Mouse (Mus musculus): ENCODE data around the gene Dixdc1. TPM values are rescaled to one million over a fixed set of nuclear protein-coding genes. Genes with fewer than 3 reads are reported as not detected.

The Dixdc1 gene
- polyA plus RNA-seq, 1 experiment from 2014 or later = 2.3 TPM

DNA sequence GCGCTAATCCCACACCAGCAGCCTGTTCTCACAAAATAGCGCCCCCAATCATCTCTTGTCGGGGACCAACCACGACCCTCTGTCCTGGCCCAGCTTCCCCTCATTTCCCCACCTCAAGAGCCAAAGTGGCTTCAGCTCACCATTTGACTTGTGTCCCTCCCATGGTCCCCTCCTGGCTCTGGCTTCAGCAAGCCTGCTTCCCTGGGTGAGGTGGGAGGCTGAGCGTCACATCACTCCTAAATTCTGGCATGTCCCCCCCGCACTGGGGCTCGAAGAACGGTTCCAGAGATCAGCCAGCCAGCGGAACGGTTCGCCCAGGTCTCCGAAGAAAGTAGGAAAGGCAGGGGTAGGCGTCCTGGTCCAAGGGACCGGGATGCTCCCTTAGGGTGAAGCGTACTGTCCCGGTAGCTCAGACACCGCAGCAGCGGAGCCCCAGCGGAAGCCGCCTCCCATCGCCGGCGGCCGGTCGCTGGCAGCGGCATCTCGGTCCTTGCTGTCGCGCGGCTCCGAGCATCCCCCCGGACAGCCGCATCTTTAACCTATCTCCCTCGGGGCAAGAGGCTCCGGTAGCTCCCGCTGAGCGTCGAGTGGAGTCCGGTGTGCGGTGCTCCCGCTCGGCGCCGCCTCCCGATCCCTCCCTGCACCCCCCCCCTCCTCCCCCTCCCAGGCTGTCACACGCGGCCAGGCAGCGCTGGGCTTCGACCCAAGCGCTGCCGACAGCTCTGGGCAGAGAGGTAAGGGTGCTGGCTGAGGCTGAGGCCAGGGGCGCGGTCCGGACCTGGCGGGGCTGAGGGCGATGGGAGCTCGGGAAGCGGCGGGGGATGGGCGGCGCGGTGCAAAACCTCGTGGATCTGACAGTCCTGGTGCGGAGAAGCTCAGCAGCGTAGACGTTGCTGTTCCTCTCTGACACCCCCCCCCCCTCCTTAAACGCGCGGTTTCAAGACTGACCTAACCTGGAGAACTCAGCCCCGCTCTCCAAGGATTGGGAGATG, 40.6 kb downstream of the Dixdc1 start:
- no peaks in the 10 kb centered on the region for H3K9me3 ChIP-seq (ENCODE audit: control insufficient read depth, low read length)
- peaks cover 41% of the 10 kb centered on the region for H3K27me3 ChIP-seq (replicated peaks; ENCODE audit: control insufficient read depth, insufficient read depth, low read length)
- H3K27ac ChIP-seq (ENCODE audit: low read depth, low read length) = no peak overlapping the region
- H3K4me3 ChIP-seq (ENCODE audit: low read depth, low read length) = peak overlapping the region; percentile 58
- H3K4me1 ChIP-seq (replicated peaks; ENCODE audit: control insufficient read depth, insufficient read depth, low read length) = peaks cover 19% of the 10 kb centered on the region
- H3K4me2 ChIP-seq = peak overlapping the region; percentile 97
- H3K36me3 ChIP-seq (ENCODE audit: control insufficient read depth, insufficient read depth, low read length) = no peaks in the 10 kb centered on the region; the same call in 1 of the 2 replicates
- ATAC-seq (replicated peaks; ENCODE audit: low FRiP score) (no peak), DNase-seq (ENCODE audit: low spot score) (peak; percentile 62)
- WGBS = under 1% methylated on average over 68 of the region's 70 CpGs
- peak overlapping the region; percentile 37 for H3K9ac ChIP-seq (ENCODE audit: low read depth, low read length)

DNA sequence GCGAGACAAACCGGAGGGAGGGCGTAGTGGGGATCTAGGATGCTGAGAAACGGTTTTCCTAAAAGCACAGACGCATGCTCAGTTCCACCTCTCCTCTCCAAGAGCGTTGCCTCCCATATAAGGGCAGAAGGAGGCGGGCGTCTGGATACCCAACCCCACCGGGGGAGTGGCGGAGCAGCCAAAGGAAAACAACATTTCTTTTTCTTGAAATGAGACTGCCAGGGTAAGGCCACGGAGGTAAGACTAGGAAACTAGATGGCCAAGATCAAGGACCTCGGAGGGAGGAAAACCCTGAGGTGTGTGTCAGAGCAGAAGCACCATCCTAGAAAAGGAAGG, 41.6 kb downstream of the Dixdc1 start:
- Histone ChIP-seq H3K9ac (ENCODE audit: low read depth, low read length) (no peak overlapping the region), H3K27ac (ENCODE audit: low read depth, low read length) (no peak overlapping the region), H3K4me1 (replicated peaks; ENCODE audit: control insufficient read depth, insufficient read depth, low read length) (peaks cover 19% of the 10 kb centered on the region), H3K36me3 (ENCODE audit: control insufficient read depth, insufficient read depth, low read length) (no peaks in the 10 kb centered on the region; the same call in 1 of the 2 replicates), H3K9me3 (ENCODE audit: control insufficient read depth, low read length) (no peaks in the 10 kb centered on the region), H3K27me3 (replicated peaks; ENCODE audit: control insufficient read depth, insufficient read depth, low read length) (peaks cover 41% of the 10 kb centered on the region), H3K4me3 (ENCODE audit: low read depth, low read length) (peak overlapping the region; percentile 21; the same call in 1 of the 2 replicates), H3K4me2 (peak overlapping the region; percentile 97)
- 5% methylated on average over 12 of the region's 12 CpGs for WGBS
- ATAC-seq (replicated peaks; ENCODE audit: low FRiP score) (no peak), DNase-seq (ENCODE audit: low spot score) (peak; percentile 38)

DNA sequence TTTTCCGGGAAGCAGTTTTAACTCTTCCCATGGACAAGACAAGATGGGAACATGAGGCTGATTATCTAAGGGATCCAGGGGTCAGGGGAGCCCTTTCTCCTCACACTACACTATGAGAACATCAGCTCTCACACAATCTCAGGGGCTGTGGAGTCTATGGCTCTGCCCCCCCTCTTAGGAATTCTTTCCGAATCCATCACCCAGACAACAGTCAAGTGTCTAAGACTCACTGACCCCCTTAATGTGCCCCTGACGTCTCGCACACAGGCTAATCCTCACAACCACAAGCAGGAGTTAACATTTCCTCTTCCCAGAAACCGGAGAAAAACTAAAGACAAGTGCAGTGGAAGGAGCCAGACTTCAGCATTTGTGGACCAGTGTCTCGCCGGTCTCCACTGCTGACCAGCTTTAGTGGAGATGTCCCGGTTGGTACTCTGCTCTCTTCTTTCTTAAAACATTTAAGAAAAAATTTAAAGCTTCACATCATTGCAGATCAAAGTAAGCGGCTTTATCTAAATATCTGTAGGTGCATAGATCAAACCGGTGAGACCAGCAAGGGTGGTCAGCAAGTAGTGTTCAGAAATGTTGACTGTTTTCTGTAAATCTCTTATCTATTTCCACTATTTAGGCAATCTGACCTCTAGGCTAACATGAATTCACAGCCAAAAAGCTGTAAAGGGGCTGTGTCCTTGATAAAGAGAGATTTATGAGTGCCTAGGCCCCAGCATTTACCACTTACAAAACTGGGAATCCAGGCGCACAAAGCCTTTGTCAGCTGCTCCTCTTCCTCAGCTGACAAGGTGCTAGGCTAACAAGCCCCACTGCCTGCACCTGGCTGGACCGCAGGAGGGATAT, 42.2 kb downstream of the Dixdc1 start:
- H3K27ac ChIP-seq (ENCODE audit: low read depth, low read length) = no peak overlapping the region
- peak overlapping the region; percentile 21; the same call in 1 of the 2 replicates for H3K4me3 ChIP-seq (ENCODE audit: low read depth, low read length)
- no peak overlapping the region for H3K9ac ChIP-seq (ENCODE audit: low read depth, low read length)
- H3K4me2 ChIP-seq = peak overlapping the region; percentile 97
- no peak for ATAC-seq (replicated peaks; ENCODE audit: low FRiP score)
- no peaks in the 10 kb centered on the region for H3K9me3 ChIP-seq (ENCODE audit: control insufficient read depth, low read length)
- H3K36me3 ChIP-seq (ENCODE audit: control insufficient read depth, insufficient read depth, low read length) = no peaks in the 10 kb centered on the region; the same call in 1 of the 2 replicates
- H3K27me3 ChIP-seq (replicated peaks; ENCODE audit: control insufficient read depth, insufficient read depth, low read length) = peaks cover 41% of the 10 kb centered on the region
- no peak for DNase-seq (ENCODE audit: low spot score)
- peaks cover 19% of the 10 kb centered on the region for H3K4me1 ChIP-seq (replicated peaks; ENCODE audit: control insufficient read depth, insufficient read depth, low read length)
- 60% methylated on average over 12 of the region's 12 CpGs for WGBS

DNA sequence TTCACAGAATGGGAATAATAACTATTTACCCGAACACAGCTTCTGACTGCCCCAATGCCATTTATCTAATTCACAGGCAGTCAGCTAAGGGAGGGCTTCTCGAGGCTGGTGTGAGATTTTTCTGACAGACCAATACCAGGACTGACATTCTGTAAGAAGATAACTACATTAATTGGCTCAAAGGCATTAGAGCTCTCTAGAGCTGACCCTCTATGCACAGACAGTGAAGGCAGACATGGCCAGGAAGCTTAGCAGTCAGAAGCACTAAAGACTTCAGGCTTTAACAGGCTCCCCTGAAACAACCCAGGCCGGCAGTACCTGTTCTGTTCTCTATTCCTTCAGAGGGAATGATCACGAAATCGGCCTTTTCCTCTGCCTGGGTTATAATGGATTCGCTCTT, 44.2 kb downstream of the Dixdc1 start:
- no peak for DNase-seq (ENCODE audit: low spot score)
- peaks cover 27% of the 10 kb centered on the region for H3K27me3 ChIP-seq (replicated peaks; ENCODE audit: control insufficient read depth, insufficient read depth, low read length)
- WGBS = 74% methylated on average over 6 of the region's 6 CpGs
- no peak overlapping the region for H3K4me3 ChIP-seq (ENCODE audit: low read depth, low read length)
- H3K9ac ChIP-seq (ENCODE audit: low read depth, low read length) = no peak overlapping the region
- peaks cover 14% of the 10 kb centered on the region for H3K4me1 ChIP-seq (replicated peaks; ENCODE audit: control insufficient read depth, insufficient read depth, low read length)
- no peak for ATAC-seq (replicated peaks; ENCODE audit: low FRiP score)
- H3K9me3 ChIP-seq (ENCODE audit: control insufficient read depth, low read length) = no peaks in the 10 kb centered on the region
- no peak overlapping the region for H3K27ac ChIP-seq (ENCODE audit: low read depth, low read length)
- H3K36me3 ChIP-seq (ENCODE audit: control insufficient read depth, insufficient read depth, low read length) = no peaks in the 10 kb centered on the region
- H3K4me2 ChIP-seq = no peak overlapping the region

DNA sequence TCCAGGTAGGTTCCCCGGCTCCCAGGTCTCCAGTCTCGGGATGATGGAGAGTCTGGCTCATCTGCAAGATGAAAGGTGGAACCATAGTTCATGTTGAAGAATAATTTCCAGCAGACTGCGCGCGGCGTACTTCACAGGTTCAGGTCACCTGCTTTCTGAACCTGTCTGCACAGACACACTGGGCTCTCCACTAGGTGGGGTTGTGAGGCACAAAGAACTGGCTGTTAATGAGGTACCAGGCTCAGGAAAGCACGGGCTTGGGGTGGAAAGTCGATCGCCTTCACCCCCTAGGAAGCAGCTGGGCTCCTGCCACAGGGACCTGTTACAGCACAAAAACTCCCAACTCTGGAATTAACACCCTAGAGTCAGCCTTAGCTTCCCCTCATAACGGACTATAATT, 45.7 kb downstream of the Dixdc1 start:
- WGBS = 17% methylated on average over 10 of the region's 10 CpGs
- DNase-seq (ENCODE audit: low spot score) (peak; percentile 54), ATAC-seq (replicated peaks; ENCODE audit: low FRiP score) (0 out of 2 replicates have a peak, but pooled peaks have one; percentile 34)
- H3K4me3 ChIP-seq (ENCODE audit: low read depth, low read length) = no peak overlapping the region
- H3K9me3 ChIP-seq (ENCODE audit: control insufficient read depth, low read length) = no peaks in the 10 kb centered on the region
- no peaks in the 10 kb centered on the region for H3K36me3 ChIP-seq (ENCODE audit: control insufficient read depth, insufficient read depth, low read length)
- peaks cover 12% of the 10 kb centered on the region for H3K27me3 ChIP-seq (replicated peaks; ENCODE audit: control insufficient read depth, insufficient read depth, low read length)
- H3K9ac ChIP-seq (ENCODE audit: low read depth, low read length) = no peak overlapping the region
- peaks cover 8% of the 10 kb centered on the region; the same call in 1 of the 2 replicates for H3K4me1 ChIP-seq (replicated peaks; ENCODE audit: control insufficient read depth, insufficient read depth, low read length)
- peak overlapping the region; percentile 41 for H3K4me2 ChIP-seq
- H3K27ac ChIP-seq (ENCODE audit: low read depth, low read length) = no peak overlapping the region

DNA sequence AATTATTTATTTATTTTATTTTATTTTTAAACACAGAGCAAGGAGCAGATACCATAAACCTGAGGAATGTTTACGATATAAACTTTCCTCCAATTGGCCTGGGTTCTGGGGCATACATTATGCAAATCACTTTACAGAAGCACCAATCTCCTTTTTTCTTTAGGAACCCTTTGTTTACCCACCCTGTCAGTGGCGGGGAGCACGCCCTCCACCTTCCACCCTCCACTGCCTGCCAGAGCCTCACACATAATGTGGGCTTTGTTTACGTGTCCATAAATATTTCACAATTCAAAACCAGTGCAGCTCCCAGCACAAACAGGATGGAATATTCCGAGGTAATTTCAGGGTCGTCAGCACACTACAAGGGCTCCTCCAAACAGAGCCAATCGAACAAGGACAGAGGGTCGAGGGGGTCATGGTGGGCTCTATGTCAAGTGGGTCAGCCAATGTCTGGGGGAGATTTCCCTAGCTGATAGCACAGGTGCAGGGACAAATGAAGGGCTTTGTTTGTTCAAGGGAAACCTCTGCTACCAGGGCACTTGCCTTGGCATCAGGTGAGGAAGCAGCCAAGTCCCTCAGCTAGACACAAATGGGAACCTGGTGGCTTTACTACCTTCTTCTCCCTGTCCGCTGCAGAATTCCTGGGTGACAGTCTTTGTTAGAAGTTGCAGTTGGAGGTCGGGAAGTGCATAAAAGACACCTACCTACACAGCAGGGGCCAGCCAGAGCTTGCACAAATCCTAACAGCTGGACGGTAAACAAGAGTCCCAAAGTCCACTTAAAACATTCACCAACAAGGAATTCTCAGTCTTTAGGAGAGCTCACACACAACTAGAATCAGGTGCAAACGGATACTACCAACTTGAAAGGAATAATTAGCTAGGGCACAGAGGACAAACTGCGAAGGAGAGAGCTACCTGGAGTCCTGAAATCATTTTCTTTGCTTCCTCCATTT, 46.4 kb downstream of the Dixdc1 start:
- Histone ChIP-seq H3K4me2 (peak overlapping the region; percentile 41), H3K27ac (ENCODE audit: low read depth, low read length) (no peak overlapping the region), H3K36me3 (ENCODE audit: control insufficient read depth, insufficient read depth, low read length) (no peaks in the 10 kb centered on the region), H3K4me1 (replicated peaks; ENCODE audit: control insufficient read depth, insufficient read depth, low read length) (0 out of 2 replicates have a peak, but pooled peaks cover 5% of the 10 kb centered on the region), H3K27me3 (replicated peaks; ENCODE audit: control insufficient read depth, insufficient read depth, low read length) (peaks cover 6% of the 10 kb centered on the region), H3K9me3 (ENCODE audit: control insufficient read depth, low read length) (no peaks in the 10 kb centered on the region), H3K4me3 (ENCODE audit: low read depth, low read length) (no peak overlapping the region; the same call in 1 of the 2 replicates), H3K9ac (ENCODE audit: low read depth, low read length) (no peak overlapping the region)
- no peak for DNase-seq (ENCODE audit: low spot score)
- ATAC-seq (replicated peaks; ENCODE audit: low FRiP score) = peak; percentile 34; the same call in 1 of the 2 replicates
- 24% methylated on average over 13 of the region's 13 CpGs for WGBS

DNA sequence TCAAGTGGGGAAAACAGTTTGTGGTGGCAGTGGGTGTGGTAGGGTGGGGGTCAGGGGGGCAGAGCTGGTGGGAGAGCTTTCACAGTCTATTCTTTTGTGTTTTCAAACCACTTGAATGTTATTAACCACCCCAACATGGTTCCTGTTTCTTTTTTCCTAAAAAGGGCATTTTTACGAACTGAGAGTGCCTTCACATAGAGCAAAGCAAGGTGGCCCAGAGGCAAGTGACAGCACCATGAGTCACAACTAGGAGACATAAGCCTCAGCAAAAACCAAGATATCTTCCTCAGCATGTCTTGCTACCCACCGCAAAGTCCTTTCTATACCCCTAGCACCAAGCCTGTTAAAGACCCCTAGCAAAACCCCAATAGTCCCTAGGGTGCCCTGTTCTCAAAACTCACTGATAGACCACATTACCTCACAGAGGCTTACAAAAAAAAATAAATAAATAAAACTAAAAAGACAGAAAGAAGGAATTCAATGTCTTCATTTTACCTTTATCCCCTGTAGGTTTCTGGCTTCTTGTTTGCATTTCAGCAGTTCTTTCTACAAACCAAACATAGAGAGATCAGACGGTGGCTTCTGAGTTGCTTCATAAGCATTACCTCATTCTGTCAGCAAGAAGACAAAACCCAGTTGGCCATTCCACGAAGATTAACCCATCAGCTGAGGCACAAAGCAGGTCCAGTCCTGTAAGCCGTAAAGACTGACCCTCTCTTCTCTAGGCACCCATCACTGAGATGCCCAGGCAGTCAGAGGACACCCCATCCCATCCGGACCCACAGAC, 52.3 kb downstream of the Dixdc1 start:
- 63% methylated on average over 6 of the region's 6 CpGs for WGBS
- DNase-seq (ENCODE audit: low spot score) = no peak
- Histone ChIP-seq H3K27ac (ENCODE audit: low read depth, low read length) (no peak overlapping the region), H3K9ac (ENCODE audit: low read depth, low read length) (no peak overlapping the region), H3K4me2 (no peak overlapping the region), H3K4me3 (ENCODE audit: low read depth, low read length) (no peak overlapping the region), H3K9me3 (ENCODE audit: control insufficient read depth, low read length) (no peaks in the 10 kb centered on the region), H3K4me1 (replicated peaks; ENCODE audit: control insufficient read depth, insufficient read depth, low read length) (no peaks in the 10 kb centered on the region), H3K27me3 (replicated peaks; ENCODE audit: control insufficient read depth, insufficient read depth, low read length) (no peaks in the 10 kb centered on the region), H3K36me3 (ENCODE audit: control insufficient read depth, insufficient read depth, low read length) (no peaks in the 10 kb centered on the region)
- ATAC-seq (replicated peaks; ENCODE audit: low FRiP score) = no peak
